Mouse (Mus musculus): ENCODE results near the gene Bdh1. TPM values are rescaled to one million over a fixed set of nuclear protein-coding genes. Genes with fewer than 3 reads are reported as not detected.

The Bdh1 gene
- total and polyA plus RNA-seq, 2 experiments from 2014 or later = 4.2 to 9.5 TPM

GRCm38 (mm10) chr16:31428675-31429470, 6.8 kb downstream of the Bdh1 start:
- ATAC-seq (ENCODE audit: insufficient read depth, low read depth) = no peak
- peaks cover 35% of the 10 kb centered on the region for H3K27me3 ChIP-seq (ENCODE audit: control insufficient read depth, insufficient read depth, low read length)
- H3K4me3 ChIP-seq (ENCODE audit: low read depth, low read length) = peak overlapping the region; percentile 62
- no peaks in the 10 kb centered on the region for H3K36me3 ChIP-seq (replicated peaks; ENCODE audit: control insufficient read depth, insufficient read depth, low read length)
- H3K4me2 ChIP-seq (ENCODE audit: low read depth, low read length) = peak overlapping the region; percentile 95
- DNase-seq (ENCODE audit: low spot score) = no peak
- TF ChIP-seq CTCF (IDR thresholded peaks at IDR 0.05; ENCODE audit: low read depth) = no peak
- no peak for TF ChIP-seq EP300 (IDR thresholded peaks at IDR 0.05; ENCODE audit: low read depth)
- WGBS = 0% methylated on average over 65 of the region's 65 CpGs
- no peak overlapping the region for H3K27ac ChIP-seq (ENCODE audit: low read depth)
- H3K4me1 ChIP-seq (ENCODE audit: control insufficient read depth, insufficient read depth) = peaks cover 10% of the 10 kb centered on the region; the same call in 1 of the 2 replicates
- peak overlapping the region; percentile 7; the same call in 1 of the 2 replicates for H3K9ac ChIP-seq (replicated peaks; ENCODE audit: low read depth, low read length)
- H3K9me3 ChIP-seq (replicated peaks; ENCODE audit: control insufficient read depth, low read length) = no peaks in the 10 kb centered on the region

GRCm38 (mm10) chr16:31429471-31430155, 7.5 kb downstream of the Bdh1 start:
- Histone ChIP-seq H3K4me2 (ENCODE audit: low read depth, low read length) (peak overlapping the region; percentile 95), H3K9ac (replicated peaks; ENCODE audit: low read depth, low read length) (0 out of 2 replicates have a peak overlapping the region, but pooled peaks have one; percentile 7), H3K4me1 (ENCODE audit: control insufficient read depth, insufficient read depth) (peaks cover 10% of the 10 kb centered on the region; the same call in 1 of the 2 replicates), H3K27me3 (ENCODE audit: control insufficient read depth, insufficient read depth, low read length) (peaks cover 35% of the 10 kb centered on the region), H3K9me3 (replicated peaks; ENCODE audit: control insufficient read depth, low read length) (no peaks in the 10 kb centered on the region), H3K36me3 (replicated peaks; ENCODE audit: control insufficient read depth, insufficient read depth, low read length) (no peaks in the 10 kb centered on the region), H3K27ac (ENCODE audit: low read depth) (no peak overlapping the region), H3K4me3 (ENCODE audit: low read depth, low read length) (peak overlapping the region; percentile 62)
- ATAC-seq (ENCODE audit: insufficient read depth, low read depth) = peak; percentile 98
- TF ChIP-seq CTCF (IDR thresholded peaks at IDR 0.05; ENCODE audit: low read depth) (no peak), EP300 (IDR thresholded peaks at IDR 0.05; ENCODE audit: low read depth) (no peak)
- WGBS = under 1% methylated on average over 48 of the region's 49 CpGs
- DNase-seq (ENCODE audit: low spot score) = peak; percentile 90

- DNase-seq (ENCODE audit: low spot score) (no peak), ATAC-seq (ENCODE audit: insufficient read depth, low read depth) (no peak)
- no peak overlapping the region for H3K4me3 ChIP-seq (ENCODE audit: low read depth, low read length)
- H3K36me3 ChIP-seq (replicated peaks; ENCODE audit: control insufficient read depth, insufficient read depth, low read length) = no peaks in the 10 kb centered on the region
- H3K27me3 ChIP-seq (ENCODE audit: control insufficient read depth, insufficient read depth, low read length) = peaks cover 8% of the 10 kb centered on the region
- no peak overlapping the region for H3K27ac ChIP-seq (ENCODE audit: low read depth)
- H3K9ac ChIP-seq (replicated peaks; ENCODE audit: low read depth, low read length) = no peak overlapping the region
- no peaks in the 10 kb centered on the region for H3K9me3 ChIP-seq (replicated peaks; ENCODE audit: control insufficient read depth, low read length)
- peaks cover 8% of the 10 kb centered on the region; the same call in 1 of the 2 replicates for H3K4me1 ChIP-seq (ENCODE audit: control insufficient read depth, insufficient read depth)
- WGBS = 68% methylated on average over 12 of the region's 12 CpGs
- TF ChIP-seq EP300 (IDR thresholded peaks at IDR 0.05; ENCODE audit: low read depth) = no peak
- TF ChIP-seq CTCF (IDR thresholded peaks at IDR 0.05; ENCODE audit: low read depth) = no peak
- no peak overlapping the region for H3K4me2 ChIP-seq (ENCODE audit: low read depth, low read length)
These were observed 11.5 kb downstream of the Bdh1 start for GRCm38 (mm10) chr16:31433466-31434110.

- no peak for DNase-seq (ENCODE audit: low spot score)
- H3K9ac ChIP-seq (replicated peaks; ENCODE audit: low read depth, low read length) = no peak overlapping the region
- 85% methylated on average over 4 of the region's 4 CpGs for WGBS
These were observed 13.1 kb downstream of the Bdh1 start for GRCm38 (mm10) chr16:31435146-31435545.

GRCm38 (mm10) chr16:31436085-31436484, 14.0 kb downstream of the Bdh1 start:
- ATAC-seq (ENCODE audit: insufficient read depth, low read depth) (no peak), DNase-seq (ENCODE audit: low spot score) (no peak)
- H3K9me3 ChIP-seq (replicated peaks; ENCODE audit: control insufficient read depth, low read length) = 0 out of 2 replicates have a peak, but pooled peaks cover 4% of the 10 kb centered on the region
- no peaks in the 10 kb centered on the region for H3K36me3 ChIP-seq (replicated peaks; ENCODE audit: control insufficient read depth, insufficient read depth, low read length)
- no peak overlapping the region for H3K27ac ChIP-seq (ENCODE audit: low read depth)
- H3K4me2 ChIP-seq (ENCODE audit: low read depth, low read length) = no peak overlapping the region
- no peak overlapping the region for H3K9ac ChIP-seq (replicated peaks; ENCODE audit: low read depth, low read length)
- no peak overlapping the region for H3K4me3 ChIP-seq (ENCODE audit: low read depth, low read length)
- no peaks in the 10 kb centered on the region for H3K27me3 ChIP-seq (ENCODE audit: control insufficient read depth, insufficient read depth, low read length)
- no peaks in the 10 kb centered on the region for H3K4me1 ChIP-seq (ENCODE audit: control insufficient read depth, insufficient read depth)
- 52% methylated on average over 9 of the region's 9 CpGs for WGBS
- TF ChIP-seq CTCF (IDR thresholded peaks at IDR 0.05; ENCODE audit: low read depth) (0 out of 2 replicates have a peak, but pooled peaks have one; percentile 8), EP300 (IDR thresholded peaks at IDR 0.05; ENCODE audit: low read depth) (no peak)

More at GRCm38 (mm10) chr16:31435146-31435545, 13.1 kb downstream of the Bdh1 start:
- Histone ChIP-seq H3K27ac (ENCODE audit: low read depth) (no peak overlapping the region), H3K4me1 (ENCODE audit: control insufficient read depth, insufficient read depth) (no peaks in the 10 kb centered on the region), H3K4me3 (ENCODE audit: low read depth, low read length) (no peak overlapping the region), H3K27me3 (ENCODE audit: control insufficient read depth, insufficient read depth, low read length) (no peaks in the 10 kb centered on the region), H3K9me3 (replicated peaks; ENCODE audit: control insufficient read depth, low read length) (0 out of 2 replicates have a peak, but pooled peaks cover 4% of the 10 kb centered on the region), H3K36me3 (replicated peaks; ENCODE audit: control insufficient read depth, insufficient read depth, low read length) (no peaks in the 10 kb centered on the region), H3K4me2 (ENCODE audit: low read depth, low read length) (no peak overlapping the region)
- TF ChIP-seq EP300 (IDR thresholded peaks at IDR 0.05; ENCODE audit: low read depth) = no peak
- TF ChIP-seq CTCF (IDR thresholded peaks at IDR 0.05; ENCODE audit: low read depth) = no peak
- no peak for ATAC-seq (ENCODE audit: insufficient read depth, low read depth)

All from heart, postnatal 0 days (tissue).